Mouse (Mus musculus) brain, adult 2 months (tissue): ENCODE data around the gene Obp1b.
"Not testable (repeated sequence)": the region's sequence is repeated elsewhere in the genome, so short reads cannot be mapped to it uniquely, and the experiment has no call there.

Experiments
- DNase-seq: peaks from one replicate; pipeline ENCODE4 v3.0.0; 2011; ENCODE audit warnings: low read depth, low spot score

Obp1b gene

DNA sequence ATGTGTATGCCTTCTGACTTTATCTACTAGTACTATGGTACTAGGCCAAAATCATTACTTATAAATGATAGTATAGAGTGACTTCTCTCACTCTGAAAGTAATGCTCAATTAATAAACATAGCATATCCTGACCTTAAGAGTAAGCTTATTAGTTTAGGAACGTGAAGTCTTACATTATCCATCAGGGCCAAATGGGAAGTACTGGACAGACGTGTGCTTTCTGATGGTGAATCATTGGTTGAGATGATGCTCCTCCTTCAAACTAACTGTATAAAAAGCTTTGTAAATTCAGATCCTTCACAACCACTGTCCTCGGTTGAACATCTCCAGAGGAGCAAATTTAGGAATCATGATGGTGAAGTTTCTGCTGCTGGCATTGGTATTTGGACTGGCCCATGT is at the start of gene Obp1b:
TSS of gene Obp1b (plus strand) at position 301 of the 400 bp plus-strand sequence.
- not testable (repeated sequence) for DNase-seq

DNA sequence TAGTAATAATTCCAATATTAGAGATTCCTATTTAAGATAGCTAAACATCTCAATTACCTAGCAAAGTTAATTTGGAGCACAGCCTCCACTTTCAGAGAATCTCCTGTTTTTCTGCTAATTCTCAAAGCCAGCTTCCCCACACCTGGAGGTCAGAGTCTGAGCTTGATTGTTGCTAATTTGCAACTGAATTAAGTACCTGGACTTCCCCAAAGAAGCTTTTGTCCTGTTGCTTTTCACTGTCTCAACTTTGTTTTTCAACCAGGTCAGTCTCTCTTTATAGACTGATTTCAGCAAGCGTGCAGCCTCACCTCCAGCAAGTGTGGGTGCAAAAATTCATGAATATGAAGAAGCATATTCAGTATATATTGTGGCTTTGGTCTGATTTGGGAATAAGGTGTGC is 15.6 kb downstream of the Obp1b start:
- not testable (repeated sequence) for DNase-seq

DNA sequence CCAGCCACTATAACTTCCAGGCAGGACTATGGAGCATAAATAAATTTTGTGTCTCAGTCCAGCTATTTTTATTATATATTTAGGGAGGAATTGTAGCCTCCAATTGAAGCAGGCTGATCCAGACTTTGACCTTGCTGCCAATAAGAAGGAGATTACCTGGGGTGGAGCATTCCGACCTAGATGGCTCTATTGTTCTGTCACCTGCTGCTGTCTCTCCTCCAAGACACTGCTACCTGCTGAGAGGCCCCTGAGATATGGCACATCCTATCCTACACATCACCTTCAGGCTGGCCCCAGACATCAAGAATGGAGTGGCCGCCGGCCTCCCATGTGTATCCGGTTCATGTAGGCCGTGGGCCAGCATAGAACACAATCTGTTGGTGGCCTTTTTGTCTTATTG is 16.3 kb downstream of the Obp1b start:
- no peak for DNase-seq
